Mouse (Mus musculus) kidney, embryonic 14.5 days (tissue): ENCODE data around the gene Rft1. TPM values are rescaled to one million over a fixed set of nuclear protein-coding genes. Genes with fewer than 3 reads are reported as not detected.
A peak's percentile ranks its signal among the peaks of the same experiment; 100 is the strongest.

ENCODE experiments used
- ATAC-seq: fragments of 200-750 bp; cut with Nextera tagmentation; 2 replicates; pipeline ENCODE4 v1.8.0; 2017; ENCODE audit warnings: moderate number of reproducible peaks, mild to moderate bottlenecking, moderate TSS enrichment, moderate library complexity; ENCODE audit not compliant: low FRiP score, low TSS enrichment
- H3K27ac ChIP-seq: fragments of 300-500 bp; sonication (generic); 2 replicates; pipeline ENCODE4 v1.5.1; 2014; ENCODE audit warnings: low read depth, mild to moderate bottlenecking, low read length, moderate library complexity, mixed read lengths
- H3K27me3 ChIP-seq: fragments of 300-500 bp; sonication (generic); 2 replicates; pipeline ENCODE4 v1.6.1; 2014; ENCODE audit warnings: mild to moderate bottlenecking, low read length; ENCODE audit not compliant: control insufficient read depth, insufficient read depth
- H3K36me3 ChIP-seq: fragments of 300-500 bp; sonication (generic); 2 replicates; pipeline ENCODE4 v1.6.1; 2014; ENCODE audit warnings: low read length, mixed read lengths; ENCODE audit not compliant: control insufficient read depth, insufficient read depth
- H3K4me1 ChIP-seq: fragments of 300-500 bp; sonication (generic); 2 replicates; pipeline ENCODE4 v1.6.1; 2014; ENCODE audit warnings: low read length, mixed read lengths; ENCODE audit not compliant: control insufficient read depth, insufficient read depth
- H3K4me2 ChIP-seq: fragments of 300-500 bp; sonication (generic); replicated peaks from 2 replicates; pipeline ENCODE4 v1.6.1; 2014; ENCODE audit warnings: low read depth, mild to moderate bottlenecking, low read length
- H3K4me3 ChIP-seq: fragments of 300-500 bp; sonication (generic); 2 replicates; pipeline ENCODE4 v1.5.1; 2014; ENCODE audit warnings: mild to moderate bottlenecking, low read length
- H3K9ac ChIP-seq: fragments of 300-500 bp; sonication (generic); 2 replicates; pipeline ENCODE4 v1.6.1; 2014; ENCODE audit warnings: low read depth, mild to moderate bottlenecking, low read length, moderate library complexity
- H3K9me3 ChIP-seq: fragments of 300-500 bp; sonication (generic); 2 replicates; pipeline ENCODE4 v1.6.1; 2016; ENCODE audit warnings: low read length; ENCODE audit not compliant: control insufficient read depth
- WGBS: fragments of 180-500 bp; shearing (Covaris S2); extraction: QIAGEN DNeasy Blood & Tissue Kit; methylation state at CpG from one replicate; pipeline ENCODE4 v1.1.7; 2014; 5-methylcytosine and 5-hydroxymethylcytosine counted together
- polyA plus RNA-seq: library from polyadenylated mRNA; unstranded; fragments of >200 nt; fragmentation: Nextera tagmentation; extraction: Ambion mirVana; gene quantifications from 2 replicates; pipeline ENCODE4 v1.2.1, GENCODE M21; 2014

Rft1 gene
- polyA plus RNA-seq, 1 experiment from 2014 or later = 19.4 TPM

DNA sequence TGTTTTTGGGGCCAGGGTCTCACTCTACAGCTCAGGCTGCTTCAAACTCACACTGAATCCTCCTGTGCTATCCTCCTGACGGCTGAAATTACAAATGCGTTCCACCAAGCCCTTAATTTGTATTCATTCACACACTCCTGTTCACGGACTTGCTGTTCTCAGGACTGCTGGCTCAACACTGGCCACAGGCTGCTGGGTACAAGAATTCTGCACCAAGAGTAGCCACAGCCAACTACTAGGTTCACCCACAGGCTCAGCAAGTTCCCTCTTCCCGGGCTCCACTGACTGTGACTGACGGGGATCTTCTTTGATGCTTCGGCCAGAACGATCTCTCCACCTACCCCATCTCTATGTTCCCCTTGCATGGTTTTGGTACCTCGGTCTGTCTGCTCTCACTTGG lies 4.4 kb upstream of the Rft1 start:
- H3K4me1 ChIP-seq = 0 out of 2 replicates have a peak, but pooled peaks cover 5% of the 10 kb centered on the region
- H3K9ac ChIP-seq = no peak overlapping the region
- no peak overlapping the region for H3K27ac ChIP-seq
- ATAC-seq = no peak
- H3K27me3 ChIP-seq = no peaks in the 10 kb centered on the region
- 76% methylated on average over 8 of the region's 8 CpGs for WGBS
- no peaks in the 10 kb centered on the region for H3K36me3 ChIP-seq
- no peak overlapping the region for H3K4me3 ChIP-seq
- no peaks in the 10 kb centered on the region for H3K9me3 ChIP-seq
- no peak overlapping the region for H3K4me2 ChIP-seq

DNA sequence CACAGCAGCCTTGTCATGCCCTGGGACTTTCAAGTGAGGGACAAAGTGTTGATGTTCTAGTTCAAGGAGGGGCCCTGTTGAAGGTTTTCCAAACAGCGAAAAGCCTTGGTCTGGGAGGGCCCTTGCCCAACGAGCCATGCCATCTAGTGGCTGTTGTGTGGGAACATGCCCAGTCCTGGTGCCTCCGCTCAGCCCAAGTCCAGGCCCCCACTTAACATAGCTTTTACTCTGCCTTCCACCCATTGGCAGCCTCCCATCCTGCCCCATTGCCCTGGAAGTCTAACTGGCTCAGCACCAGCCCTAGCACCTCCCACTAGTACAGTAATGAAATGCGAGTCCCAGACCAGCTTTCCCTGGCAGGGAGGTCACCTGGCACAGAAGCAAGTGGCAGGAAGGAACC lies 3.2 kb upstream of the Rft1 start:
- H3K27me3 ChIP-seq = no peaks in the 10 kb centered on the region
- ATAC-seq = peak; percentile 82
- no peaks in the 10 kb centered on the region for H3K36me3 ChIP-seq
- peak overlapping the region; percentile 28; the same call in 1 of the 2 replicates for H3K9ac ChIP-seq
- H3K4me2 ChIP-seq = no peak overlapping the region
- no peak overlapping the region for H3K4me3 ChIP-seq
- H3K9me3 ChIP-seq = no peaks in the 10 kb centered on the region
- no peak overlapping the region for H3K27ac ChIP-seq
- no peaks in the 10 kb centered on the region for H3K4me1 ChIP-seq
- WGBS = 16% methylated on average over 4 of the region's 4 CpGs

DNA sequence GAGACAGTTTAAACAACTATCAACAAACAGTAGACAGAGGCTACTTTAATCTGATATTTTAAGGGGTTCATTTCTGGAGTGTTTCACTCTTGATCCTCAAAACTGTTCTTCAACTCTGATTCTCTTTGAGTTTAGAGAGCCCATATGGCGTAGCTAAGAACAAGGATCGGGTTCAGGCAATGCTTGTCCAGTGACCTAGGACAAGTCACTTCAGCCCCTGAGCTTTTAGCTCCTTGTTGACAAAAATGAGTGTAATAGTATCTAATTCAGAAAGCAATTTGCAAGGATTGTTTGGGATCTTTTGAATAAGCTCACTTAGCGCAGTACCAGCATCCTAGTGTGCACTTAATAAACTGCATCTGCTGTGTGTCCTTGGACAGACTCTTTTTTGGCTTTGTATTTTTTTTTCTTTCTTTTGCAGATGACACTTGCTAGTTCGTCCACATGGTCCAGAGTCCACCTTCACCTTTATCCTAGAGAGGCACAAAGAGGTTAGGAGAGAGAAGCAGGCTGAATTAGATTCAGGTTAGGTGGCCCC lies 600 bp downstream of the Rft1 start:
- no peak for ATAC-seq
- WGBS = 47% methylated on average over 4 of the region's 4 CpGs
- Histone ChIP-seq H3K4me3 (peak overlapping the region; percentile 83), H3K4me1 (no peaks in the 10 kb centered on the region), H3K27ac (0 out of 2 replicates have a peak overlapping the region, but pooled peaks have one; percentile 40), H3K27me3 (no peaks in the 10 kb centered on the region), H3K9me3 (no peaks in the 10 kb centered on the region), H3K9ac (peak overlapping the region; percentile 87), H3K4me2 (peak overlapping the region; percentile 63), H3K36me3 (peaks cover 13% of the 10 kb centered on the region; the same call in 1 of the 2 replicates)

DNA sequence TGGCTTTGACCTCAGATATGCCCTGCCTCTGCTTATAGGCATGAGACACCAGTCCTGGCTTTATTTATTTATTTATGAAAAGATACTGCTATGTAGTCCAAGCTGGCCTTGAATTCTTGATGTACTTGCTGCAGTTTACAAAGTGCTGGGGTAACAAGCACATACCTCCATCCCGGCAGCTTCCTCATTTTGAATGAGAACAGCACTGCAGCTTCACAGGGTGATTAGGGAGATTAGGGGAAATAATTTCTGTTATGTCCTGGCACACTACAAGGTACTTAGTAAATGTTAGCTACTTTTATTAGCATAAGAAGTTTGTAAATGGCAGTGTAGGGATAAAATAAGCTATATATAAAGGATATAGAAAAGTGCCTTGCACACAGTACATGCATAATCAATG lies 1.4 kb downstream of the Rft1 start:
- H3K4me1 ChIP-seq = no peaks in the 10 kb centered on the region
- ATAC-seq = no peak
- H3K27me3 ChIP-seq = no peaks in the 10 kb centered on the region
- no peak overlapping the region for H3K4me2 ChIP-seq
- H3K36me3 ChIP-seq = peaks cover 19% of the 10 kb centered on the region
- WGBS = 87% methylated on average over 1 of the region's 1 CpGs
- no peaks in the 10 kb centered on the region for H3K9me3 ChIP-seq
- no peak overlapping the region for H3K27ac ChIP-seq
- H3K4me3 ChIP-seq = no peak overlapping the region
- no peak overlapping the region for H3K9ac ChIP-seq

DNA sequence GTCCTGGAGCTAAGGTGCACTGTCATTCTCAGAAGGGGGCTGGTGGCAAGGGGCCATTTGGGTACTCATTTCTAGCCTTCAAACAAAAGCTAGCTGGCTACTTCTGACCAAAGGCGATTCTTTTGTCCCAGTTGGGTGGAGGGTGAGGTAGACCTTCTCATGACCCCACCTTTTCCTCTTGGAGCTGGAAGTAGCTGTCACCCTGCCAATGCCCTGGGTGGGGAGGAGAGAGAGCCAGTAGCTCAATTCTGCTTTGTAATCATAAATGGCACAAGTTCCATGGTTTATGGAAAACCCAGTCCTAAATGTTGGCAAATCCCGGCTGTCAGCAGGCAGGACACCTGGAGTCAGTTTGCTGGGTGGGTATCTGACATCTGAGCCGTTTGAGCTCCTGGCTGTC lies 11.9 kb downstream of the Rft1 start:
- Histone ChIP-seq H3K27ac (no peak overlapping the region), H3K4me3 (no peak overlapping the region), H3K36me3 (peaks cover 83% of the 10 kb centered on the region), H3K9me3 (no peaks in the 10 kb centered on the region), H3K4me2 (no peak overlapping the region), H3K9ac (no peak overlapping the region), H3K4me1 (no peaks in the 10 kb centered on the region), H3K27me3 (no peaks in the 10 kb centered on the region)
- WGBS = 81% methylated on average over 3 of the region's 3 CpGs
- no peak for ATAC-seq

DNA sequence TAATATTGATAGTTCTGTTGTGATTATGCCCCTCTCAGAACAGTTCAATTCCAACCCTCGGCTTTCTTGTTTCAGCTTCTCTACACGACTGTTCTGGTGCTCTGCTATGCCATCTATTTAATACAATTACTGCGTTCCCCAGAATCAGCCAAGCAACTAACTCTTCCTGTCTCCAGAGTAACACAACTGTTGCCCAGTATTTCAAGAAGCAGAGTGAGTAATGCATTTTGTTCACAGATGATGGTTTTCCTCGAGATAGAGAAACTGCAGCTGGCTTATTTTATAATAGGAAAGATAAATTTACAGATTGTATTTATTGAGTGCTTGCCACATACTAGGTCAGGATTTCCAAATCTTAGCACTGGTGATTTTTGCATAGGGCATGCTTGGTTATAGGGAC lies 12.4 kb downstream of the Rft1 start:
- ATAC-seq = no peak
- 85% methylated on average over 4 of the region's 4 CpGs for WGBS

DNA sequence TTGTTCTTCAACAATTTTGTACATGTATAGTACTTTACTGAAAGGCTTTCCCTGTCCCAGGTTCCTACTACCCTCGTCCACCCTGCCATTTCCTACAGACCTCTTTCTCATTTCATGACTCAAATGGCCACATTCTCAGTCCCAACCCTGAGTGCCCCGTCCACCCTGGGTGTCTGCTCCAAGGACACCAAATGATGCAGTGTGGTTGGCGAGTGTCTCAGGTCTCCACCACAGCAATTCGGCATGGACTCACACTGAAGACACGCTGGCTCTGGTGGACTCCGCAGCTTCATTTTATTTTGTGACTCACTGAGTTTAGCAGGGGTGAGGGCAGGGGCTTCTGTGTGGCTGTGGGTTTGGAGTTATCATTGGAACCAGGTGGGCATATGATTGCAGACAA lies 16.0 kb downstream of the Rft1 start:
- WGBS = 93% methylated on average over 6 of the region's 6 CpGs
- Histone ChIP-seq H3K27me3 (no peaks in the 10 kb centered on the region), H3K4me1 (no peaks in the 10 kb centered on the region), H3K9ac (no peak overlapping the region), H3K36me3 (peaks cover 72% of the 10 kb centered on the region), H3K4me3 (no peak overlapping the region), H3K4me2 (no peak overlapping the region), H3K9me3 (no peaks in the 10 kb centered on the region), H3K27ac (no peak overlapping the region)
- no peak for ATAC-seq

More for the DNA sequence above, 12.4 kb downstream of the Rft1 start:
- no peak overlapping the region for H3K4me3 ChIP-seq
- peaks cover 79% of the 10 kb centered on the region for H3K36me3 ChIP-seq
- no peak overlapping the region for H3K4me2 ChIP-seq
- H3K9me3 ChIP-seq = no peaks in the 10 kb centered on the region
- no peaks in the 10 kb centered on the region for H3K4me1 ChIP-seq
- no peak overlapping the region for H3K9ac ChIP-seq
- no peaks in the 10 kb centered on the region for H3K27me3 ChIP-seq
- no peak overlapping the region for H3K27ac ChIP-seq

DNA sequence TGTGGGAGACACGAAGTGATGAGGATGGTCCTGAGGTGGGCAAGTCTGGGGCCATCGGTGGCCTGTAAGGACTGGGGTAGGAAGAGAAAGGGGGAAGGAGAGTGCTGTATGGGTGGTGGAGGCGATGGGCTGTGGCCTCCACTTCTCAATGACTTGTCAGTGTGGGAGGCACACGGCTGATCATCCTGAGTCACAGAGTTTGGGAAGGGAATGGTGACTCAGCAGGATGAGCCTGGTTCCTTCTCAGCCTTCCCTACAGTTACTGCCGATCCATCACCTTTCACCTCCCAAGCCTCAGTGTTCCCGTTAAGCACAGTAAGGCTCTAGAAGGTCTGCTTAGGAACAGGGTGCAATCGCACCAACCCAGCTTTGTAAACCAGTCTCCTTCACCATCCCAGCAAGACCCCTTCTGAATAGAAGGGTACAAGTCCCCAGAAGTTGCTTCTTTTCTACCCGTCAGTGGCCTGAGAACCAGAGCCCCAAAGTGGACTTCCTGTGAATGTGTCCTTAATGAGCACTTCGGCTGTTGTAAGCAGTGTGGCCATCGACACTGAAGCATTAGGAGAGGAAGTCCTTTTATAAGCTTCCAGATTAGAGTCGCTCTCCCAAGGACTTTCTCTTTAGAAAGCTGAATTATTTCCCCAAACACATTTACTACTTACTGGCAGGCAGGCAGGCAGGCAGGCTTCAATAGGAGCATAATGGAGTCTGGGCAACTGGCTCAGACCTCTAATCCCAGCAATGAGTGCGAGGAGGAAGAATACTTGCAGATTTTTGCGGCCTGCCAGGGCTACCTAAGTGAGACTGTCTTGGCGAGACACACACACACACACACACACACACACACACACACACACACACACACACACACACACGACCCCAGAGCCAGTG lies 17.2 kb downstream of the Rft1 start:
- Histone ChIP-seq H3K27me3 (no peaks in the 10 kb centered on the region), H3K36me3 (peaks cover 69% of the 10 kb centered on the region), H3K9ac (no peak overlapping the region), H3K4me1 (no peaks in the 10 kb centered on the region), H3K9me3 (no peaks in the 10 kb centered on the region), H3K4me3 (no peak overlapping the region), H3K4me2 (no peak overlapping the region), H3K27ac (no peak overlapping the region)
- no peak for ATAC-seq
- WGBS = 72% methylated on average over 15 of the region's 15 CpGs

DNA sequence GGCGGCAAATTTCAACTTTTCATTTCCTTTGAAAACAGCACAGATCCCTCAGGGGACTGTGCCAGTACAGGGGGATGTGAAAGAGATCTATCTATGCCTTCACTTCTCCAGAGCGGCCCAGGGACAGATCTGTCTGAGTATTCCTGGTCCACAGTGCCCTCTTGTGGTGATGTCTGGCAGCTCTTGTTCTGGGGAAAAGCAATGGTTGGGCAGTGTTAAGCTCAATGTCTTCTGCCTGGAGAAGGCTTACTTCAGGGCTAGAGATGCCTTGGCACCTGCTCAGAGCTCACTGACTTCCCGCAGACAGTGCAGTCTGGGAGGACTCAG lies 17.8 kb downstream of the Rft1 start:
- ATAC-seq = peak; percentile 69; the same call in 1 of the 2 replicates
- H3K36me3 ChIP-seq = peaks cover 69% of the 10 kb centered on the region
- no peaks in the 10 kb centered on the region for H3K9me3 ChIP-seq
- no peak overlapping the region for H3K4me3 ChIP-seq
- WGBS = 16% methylated on average over 3 of the region's 3 CpGs
- H3K4me1 ChIP-seq = no peaks in the 10 kb centered on the region
- no peak overlapping the region for H3K27ac ChIP-seq
- no peak overlapping the region for H3K4me2 ChIP-seq
- no peak overlapping the region for H3K9ac ChIP-seq
- no peaks in the 10 kb centered on the region for H3K27me3 ChIP-seq
